In genomic region chr17:48625971-48626370, GRCm38 (mm10) we compare ENCODE assay signal across 19 mouse cellular contexts.
DNase-seq lines count a peak whose midpoint lies in the region; ATAC-seq and TF ChIP-seq lines count a peak whose summit lies in the region.
"Had no signal": no experiment of that assay in that cellular context is flagged by ENCODE, and none has a peak within 500 bp of the region (broad histone marks: within the 10 kb centered on the region; RNA-seq: fewer than 3 reads in every experiment).

No protein-coding gene starts in this region.

- peak; percentile 63 for DNase-seq in hindbrain, postnatal 0 days (ENCODE audit: low spot score)
- peak; percentile 29 for DNase-seq in right cerebral cortex, adult 18-20 months
- no peak for DNase-seq in right cerebral cortex, postnatal 14 days
- DNase-seq in left cerebral cortex, postnatal 4 days, result peak; percentile 23
- DNase-seq in telencephalon, adult 2 months (ENCODE audit: low read depth, low spot score), result peak; percentile 51
- DNase-seq in thymus, postnatal 10 days (ENCODE audit: low spot score in 2 of 2), result no peak
- DNase-seq: adrenal gland, postnatal 14 days; cerebellum, postnatal 36 days; heart, adult 2 months; heart, postnatal 14 days; kidney, postnatal 10 days; lung, postnatal 10 days; spleen, adult 18-20 months; thymus, postnatal 14 days had no signal

- TF ChIP-seq CTCF in hindbrain, postnatal 0 days (IDR thresholded peaks at IDR 0.05; ENCODE audit: low read depth), result peak; percentile 54

- peak; percentile 58 for ATAC-seq in hindbrain, postnatal 0 days
- no peak for ATAC-seq in hindbrain, embryonic 13.5 days (ENCODE audit: low FRiP score)
- ATAC-seq: CD4-positive, CD25-positive, alpha-beta regulatory T cell, adult 4 months had no signal

- no peak overlapping the region for H3K27ac ChIP-seq in hindbrain, postnatal 0 days
- H3K27ac ChIP-seq in hindbrain, embryonic 13.5 days, result no peak overlapping the region; the same call in 1 of the 2 replicates
- H3K27ac ChIP-seq: heart, adult 2 months; limb, embryonic 12.5 days; liver, embryonic 15.5 days; stomach, embryonic 15.5 days had no signal

- intact Hi-C loops in left cerebral cortex, postnatal 4 days (cut with DNase I), result no loop called here

- no peaks in the 10 kb centered on the region for H3K27me3 ChIP-seq in hindbrain, postnatal 0 days (ENCODE audit: insufficient read depth, low read length)
- no peaks in the 10 kb centered on the region for H3K27me3 ChIP-seq in hindbrain, embryonic 13.5 days
- H3K27me3 ChIP-seq: limb, embryonic 12.5 days; liver, embryonic 15.5 days; stomach, embryonic 15.5 days had no signal

- no peak overlapping the region for H3K4me3 ChIP-seq in hindbrain, postnatal 0 days (ENCODE audit: low read length)
- no peak overlapping the region for H3K4me3 ChIP-seq in hindbrain, embryonic 13.5 days
- H3K4me3 ChIP-seq: heart, adult 2 months; limb, embryonic 12.5 days; liver, embryonic 15.5 days; stomach, embryonic 15.5 days had no signal

- no peak overlapping the region for H3K9ac ChIP-seq in hindbrain, postnatal 0 days (replicated peaks; ENCODE audit: low read length)
- no peak overlapping the region for H3K9ac ChIP-seq in hindbrain, embryonic 13.5 days
- H3K9ac ChIP-seq: limb, embryonic 12.5 days; liver, embryonic 15.5 days; stomach, embryonic 15.5 days had no signal

- no peaks in the 10 kb centered on the region for H3K4me1 ChIP-seq in hindbrain, postnatal 0 days (ENCODE audit: insufficient read depth, low read length)
- 0 out of 2 replicates have a peak, but pooled peaks cover 2% of the 10 kb centered on the region for H3K4me1 ChIP-seq in hindbrain, embryonic 13.5 days (replicated peaks)
- H3K4me1 ChIP-seq: limb, embryonic 12.5 days; liver, embryonic 15.5 days; stomach, embryonic 15.5 days had no signal

- WGBS in hindbrain, postnatal 0 days, result 58% methylated on average over 6 of the region's 6 CpGs
- 83% methylated on average over 6 of the region's 6 CpGs for WGBS in hindbrain, embryonic 13.5 days

- no peaks in the 10 kb centered on the region for H3K36me3 ChIP-seq in hindbrain, postnatal 0 days (ENCODE audit: insufficient read depth, low read length)
- H3K36me3 ChIP-seq in hindbrain, embryonic 13.5 days, result no peaks in the 10 kb centered on the region
- H3K36me3 ChIP-seq: limb, embryonic 12.5 days; liver, embryonic 15.5 days; stomach, embryonic 15.5 days had no signal

- no peaks in the 10 kb centered on the region for H3K9me3 ChIP-seq in hindbrain, postnatal 0 days (ENCODE audit: low read length)
- no peaks in the 10 kb centered on the region for H3K9me3 ChIP-seq in hindbrain, embryonic 13.5 days
- H3K9me3 ChIP-seq: limb, embryonic 12.5 days; liver, embryonic 15.5 days; stomach, embryonic 15.5 days had no signal

- H3K4me2 ChIP-seq in hindbrain, postnatal 0 days (ENCODE audit: low read depth, low read length), result no peak overlapping the region
- no peak overlapping the region for H3K4me2 ChIP-seq in hindbrain, embryonic 13.5 days
- H3K4me2 ChIP-seq: limb, embryonic 12.5 days; liver, embryonic 15.5 days; stomach, embryonic 15.5 days had no signal

Comparison
In these comparisons a context has a peak if more than half of its experiments do, and no peak if none do; other contexts are left out.
1. DNase-seq: peak in hindbrain, postnatal 0 days (single experiment), right cerebral cortex, adult 18-20 months (single experiment), left cerebral cortex, postnatal 4 days (single experiment) and telencephalon, adult 2 months (single experiment); none in right cerebral cortex, postnatal 14 days (single experiment) and thymus, postnatal 10 days (0 of 2).